Mouse (Mus musculus): Measurements from ENCODE around the gene Treh. TPM values are rescaled to one million over a fixed set of nuclear protein-coding genes. Genes with fewer than 3 reads are reported as not detected.

The Treh gene
- polyA plus RNA-seq, 1 experiment from 2014 or later, result not detected

GRCm38 (mm10) chr9:44647026-44647425 lies 26.0 kb upstream of the Treh start:
- no peaks in the 10 kb centered on the region for H3K9me3 ChIP-seq
- no peak overlapping the region for H3K4me2 ChIP-seq (replicated peaks)
- no peak overlapping the region for H3K27ac ChIP-seq
- H3K4me3 ChIP-seq (replicated peaks), result no peak overlapping the region
- H3K4me1 ChIP-seq (replicated peaks), result no peaks in the 10 kb centered on the region
- no peak overlapping the region for H3K9ac ChIP-seq
- 95% methylated on average over 8 of the region's 8 CpGs for WGBS
- H3K36me3 ChIP-seq, result no peaks in the 10 kb centered on the region
- H3K27me3 ChIP-seq (replicated peaks), result no peaks in the 10 kb centered on the region
- no peak for ATAC-seq

GRCm38 (mm10) chr9:44647656-44648055 lies 25.4 kb upstream of the Treh start:
- Histone ChIP-seq H3K9me3 (no peaks in the 10 kb centered on the region), H3K4me2 (replicated peaks) (no peak overlapping the region), H3K36me3 (no peaks in the 10 kb centered on the region), H3K27ac (no peak overlapping the region), H3K9ac (no peak overlapping the region), H3K4me3 (replicated peaks) (no peak overlapping the region), H3K4me1 (replicated peaks) (no peaks in the 10 kb centered on the region), H3K27me3 (replicated peaks) (no peaks in the 10 kb centered on the region)
- no peak for ATAC-seq
- WGBS, result 81% methylated on average over 4 of the region's 4 CpGs

GRCm38 (mm10) chr9:44648881-44649281 lies 24.2 kb upstream of the Treh start:
- 82% methylated on average over 7 of the region's 7 CpGs for WGBS
- H3K9ac ChIP-seq, result no peak overlapping the region
- H3K36me3 ChIP-seq, result no peaks in the 10 kb centered on the region
- no peak overlapping the region for H3K4me3 ChIP-seq (replicated peaks)
- ATAC-seq, result no peak
- H3K4me2 ChIP-seq (replicated peaks), result no peak overlapping the region
- no peaks in the 10 kb centered on the region for H3K27me3 ChIP-seq (replicated peaks)
- H3K9me3 ChIP-seq, result no peaks in the 10 kb centered on the region
- H3K4me1 ChIP-seq (replicated peaks), result no peaks in the 10 kb centered on the region
- no peak overlapping the region for H3K27ac ChIP-seq

GRCm38 (mm10) chr9:44652027-44652426 lies 21.0 kb upstream of the Treh start:
- H3K4me3 ChIP-seq (replicated peaks), result no peak overlapping the region
- H3K27me3 ChIP-seq (replicated peaks), result no peaks in the 10 kb centered on the region
- no peaks in the 10 kb centered on the region for H3K36me3 ChIP-seq
- ATAC-seq, result peak; percentile 75
- peaks cover 4% of the 10 kb centered on the region for H3K4me1 ChIP-seq (replicated peaks)
- H3K4me2 ChIP-seq (replicated peaks), result no peak overlapping the region
- WGBS, result 14% methylated on average over 8 of the region's 8 CpGs
- no peak overlapping the region for H3K9ac ChIP-seq
- H3K27ac ChIP-seq, result no peak overlapping the region
- no peaks in the 10 kb centered on the region for H3K9me3 ChIP-seq

- peaks cover 4% of the 10 kb centered on the region for H3K4me1 ChIP-seq (replicated peaks)
- no peak overlapping the region for H3K4me3 ChIP-seq (replicated peaks)
- H3K27ac ChIP-seq, result no peak overlapping the region
- ATAC-seq, result no peak
- H3K4me2 ChIP-seq (replicated peaks), result no peak overlapping the region
- no peak overlapping the region for H3K9ac ChIP-seq
- H3K36me3 ChIP-seq, result no peaks in the 10 kb centered on the region
- 71% methylated on average over 4 of the region's 4 CpGs for WGBS
- no peaks in the 10 kb centered on the region for H3K27me3 ChIP-seq (replicated peaks)
- H3K9me3 ChIP-seq, result no peaks in the 10 kb centered on the region
Measured at GRCm38 (mm10) chr9:44653896-44654295, 19.1 kb upstream of the Treh start.

GRCm38 (mm10) chr9:44655098-44656066 lies 17.7 kb upstream of the Treh start:
- Histone ChIP-seq H3K4me3 (replicated peaks) (peak overlapping the region; percentile 19), H3K9ac (no peak overlapping the region), H3K27me3 (replicated peaks) (no peaks in the 10 kb centered on the region), H3K27ac (peak overlapping the region; percentile 44; the same call in 1 of the 2 replicates), H3K9me3 (no peaks in the 10 kb centered on the region), H3K36me3 (no peaks in the 10 kb centered on the region), H3K4me2 (replicated peaks) (peak overlapping the region; percentile 62), H3K4me1 (replicated peaks) (peaks cover 4% of the 10 kb centered on the region)
- ATAC-seq, result peak; percentile 77
- WGBS, result 18% methylated on average over 26 of the region's 26 CpGs

GRCm38 (mm10) chr9:44663706-44664105 lies 9.3 kb upstream of the Treh start:
- Histone ChIP-seq H3K36me3 (no peaks in the 10 kb centered on the region), H3K4me1 (replicated peaks) (no peaks in the 10 kb centered on the region), H3K9me3 (no peaks in the 10 kb centered on the region), H3K27ac (no peak overlapping the region), H3K4me3 (replicated peaks) (no peak overlapping the region), H3K4me2 (replicated peaks) (no peak overlapping the region), H3K9ac (no peak overlapping the region), H3K27me3 (replicated peaks) (no peaks in the 10 kb centered on the region)
- ATAC-seq, result no peak
- 83% methylated on average over 6 of the region's 6 CpGs for WGBS

- no peak overlapping the region for H3K9ac ChIP-seq
- H3K27ac ChIP-seq, result no peak overlapping the region
- no peaks in the 10 kb centered on the region for H3K36me3 ChIP-seq
- H3K4me3 ChIP-seq (replicated peaks), result no peak overlapping the region
- H3K27me3 ChIP-seq (replicated peaks), result no peaks in the 10 kb centered on the region
- H3K4me2 ChIP-seq (replicated peaks), result no peak overlapping the region
- H3K9me3 ChIP-seq, result no peaks in the 10 kb centered on the region
- 93% methylated on average over 5 of the region's 5 CpGs for whole genome bisulfite sequencing
- no peak for ATAC-seq
- H3K4me1 ChIP-seq (replicated peaks), result no peaks in the 10 kb centered on the region
Measured at GRCm38 (mm10) chr9:44671416-44671815, 1.6 kb upstream of the Treh start.

GRCm38 (mm10) chr9:44672291-44672865 lies 655 bp upstream of the Treh start:
- no peaks in the 10 kb centered on the region for H3K4me1 ChIP-seq (replicated peaks)
- 62% methylated on average over 2 of the region's 2 CpGs for WGBS

GRCm38 (mm10) chr9:44678288-44678871 lies 5.3 kb downstream of the Treh start:
- ATAC-seq, result no peak
- H3K4me3 ChIP-seq (replicated peaks), result no peak overlapping the region
- H3K36me3 ChIP-seq, result no peaks in the 10 kb centered on the region
- H3K9me3 ChIP-seq, result no peaks in the 10 kb centered on the region
- no peak overlapping the region for H3K4me2 ChIP-seq (replicated peaks)
- no peak overlapping the region for H3K9ac ChIP-seq
- 87% methylated on average over 2 of the region's 2 CpGs for WGBS
- H3K4me1 ChIP-seq (replicated peaks), result no peaks in the 10 kb centered on the region
- H3K27ac ChIP-seq, result no peak overlapping the region
- no peaks in the 10 kb centered on the region for H3K27me3 ChIP-seq (replicated peaks)

More at GRCm38 (mm10) chr9:44672291-44672865, 655 bp upstream of the Treh start:
- H3K4me3 ChIP-seq (replicated peaks), result no peak overlapping the region
- H3K9ac ChIP-seq, result no peak overlapping the region
- no peaks in the 10 kb centered on the region for H3K36me3 ChIP-seq
- H3K27me3 ChIP-seq (replicated peaks), result no peaks in the 10 kb centered on the region
- no peak overlapping the region for H3K27ac ChIP-seq
- no peaks in the 10 kb centered on the region for H3K9me3 ChIP-seq
- ATAC-seq, result no peak
- no peak overlapping the region for H3K4me2 ChIP-seq (replicated peaks)

GRCm38 (mm10) chr9:44679565-44679964 lies 6.5 kb downstream of the Treh start:
- H3K27me3 ChIP-seq (replicated peaks), result no peaks in the 10 kb centered on the region
- H3K9ac ChIP-seq, result no peak overlapping the region
- H3K9me3 ChIP-seq, result no peaks in the 10 kb centered on the region
- no peaks in the 10 kb centered on the region for H3K4me1 ChIP-seq (replicated peaks)
- no peak overlapping the region for H3K4me2 ChIP-seq (replicated peaks)
- WGBS, result 75% methylated on average over 5 of the region's 5 CpGs
- no peaks in the 10 kb centered on the region for H3K36me3 ChIP-seq
- H3K27ac ChIP-seq, result no peak overlapping the region
- H3K4me3 ChIP-seq (replicated peaks), result no peak overlapping the region
- peak; percentile 70 for ATAC-seq

GRCm38 (mm10) chr9:44683046-44683445 lies 10.0 kb downstream of the Treh start:
- 84% methylated on average over 8 of the region's 8 CpGs for WGBS
- no peak for ATAC-seq
- H3K36me3 ChIP-seq, result no peaks in the 10 kb centered on the region; the same call in 1 of the 2 replicates
- no peak overlapping the region for H3K4me3 ChIP-seq (replicated peaks)
- no peak overlapping the region for H3K27ac ChIP-seq
- H3K9me3 ChIP-seq, result no peaks in the 10 kb centered on the region
- H3K4me1 ChIP-seq (replicated peaks), result peaks cover 5% of the 10 kb centered on the region; the same call in 1 of the 2 replicates
- no peak overlapping the region for H3K4me2 ChIP-seq (replicated peaks)
- H3K9ac ChIP-seq, result no peak overlapping the region
- H3K27me3 ChIP-seq (replicated peaks), result no peaks in the 10 kb centered on the region
